Mouse (Mus musculus) stomach, postnatal 0 days (tissue): ENCODE data around the gene Jund.

Experiments
- CTCF ChIP-seq: IDR thresholded peaks from 2 replicates; pipeline ENCODE4 v1.5.1; 2016; ENCODE audit warnings: antibody characterized with exemption, low read depth, mild to moderate bottlenecking, moderate library complexity
- EP300 ChIP-seq: optimal IDR thresholded peaks from 2 replicates; pipeline ENCODE3; 2016; ENCODE audit warnings: antibody characterized with exemption

DNA sequence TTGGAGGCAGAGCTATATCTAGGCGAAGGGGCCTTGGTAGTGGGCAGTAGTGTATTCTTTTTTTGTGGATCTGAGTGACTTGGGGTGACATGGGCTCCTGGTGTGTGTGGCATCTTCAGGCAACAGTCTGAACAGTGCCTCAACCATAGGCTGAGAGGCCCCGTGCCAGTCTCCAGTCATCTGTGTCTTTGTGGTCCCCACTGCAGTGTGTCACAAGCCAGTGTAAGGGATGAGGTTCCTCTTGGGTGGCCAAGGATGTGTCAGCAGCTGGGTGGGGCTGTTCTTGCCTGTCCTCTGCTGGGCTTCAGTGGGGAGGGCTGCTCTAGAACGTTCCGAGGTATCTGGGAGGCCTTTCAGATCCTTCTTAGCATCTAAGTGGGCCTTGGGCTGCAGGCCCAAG is 32.2 kb downstream of the Jund start:
- no peak for TF ChIP-seq CTCF
- TF ChIP-seq EP300: no peak
